In genomic region chr9:102189406-102189805, GRCm38 (mm10) we compare ENCODE assay signal across 8 mouse cellular contexts.
DNase-seq lines count a peak whose midpoint lies in the region; ATAC-seq lines count a peak whose summit lies in the region.

No protein-coding gene starts in this region.

- no peaks in the 10 kb centered on the region for H3K9me3 ChIP-seq in forebrain, embryonic 13.5 days (replicated peaks)
- no peaks in the 10 kb centered on the region for H3K9me3 ChIP-seq in forebrain, embryonic 12.5 days

- H3K4me3 ChIP-seq in forebrain, embryonic 13.5 days = no peak overlapping the region
- H3K4me3 ChIP-seq in forebrain, embryonic 12.5 days (replicated peaks) = no peak overlapping the region

- H3K36me3 ChIP-seq in forebrain, embryonic 13.5 days (ENCODE audit: poor library complexity, severe bottlenecking) = 0 out of 2 replicates have a peak, but pooled peaks cover under 1% of the 10 kb centered on the region
- no peaks in the 10 kb centered on the region for H3K36me3 ChIP-seq in forebrain, embryonic 12.5 days (replicated peaks)

- ATAC-seq in forebrain, embryonic 13.5 days = no peak
- no peak for ATAC-seq in forebrain, embryonic 12.5 days (ENCODE audit: low FRiP score)

- H3K27me3 ChIP-seq in forebrain, embryonic 13.5 days = peaks cover 37% of the 10 kb centered on the region
- H3K27me3 ChIP-seq in forebrain, embryonic 12.5 days = peaks cover 53% of the 10 kb centered on the region

- H3K9ac ChIP-seq in forebrain, embryonic 13.5 days = no peak overlapping the region
- no peak overlapping the region for H3K9ac ChIP-seq in forebrain, embryonic 12.5 days

- peaks cover 50% of the 10 kb centered on the region for H3K4me1 ChIP-seq in forebrain, embryonic 13.5 days
- H3K4me1 ChIP-seq in forebrain, embryonic 12.5 days = peaks cover 44% of the 10 kb centered on the region

- 0 out of 2 replicates have a peak overlapping the region, but pooled peaks have one; percentile 17 for H3K4me2 ChIP-seq in forebrain, embryonic 13.5 days
- H3K4me2 ChIP-seq in forebrain, embryonic 12.5 days = no peak overlapping the region

- H3K27ac ChIP-seq in forebrain, embryonic 13.5 days = no peak overlapping the region; the same call in 1 of the 2 replicates
- no peak overlapping the region for H3K27ac ChIP-seq in forebrain, embryonic 12.5 days

- peak; percentile 37 for DNase-seq in ZHBTc4 (ENCODE audit: low read depth, low spot score)
- DNase-seq in cerebellum, postnatal 4 days (ENCODE audit: low spot score in 2 of 2) = peak; percentile 47 to 85
- peak; percentile 40 to 43 for DNase-seq in kidney, postnatal 25 days
- peak; percentile 45 for DNase-seq in retina, embryonic 14.5 days (ENCODE audit: low spot score)
- no peak for DNase-seq in left cerebral cortex, adult 18-20 months (ENCODE audit: low spot score in 2 of 2)
- DNase-seq in right cerebral cortex, adult 18-20 months = no peak

- 53% methylated on average over 11 of the region's 11 CpGs for WGBS in forebrain, embryonic 13.5 days
- 73% methylated on average over 11 of the region's 11 CpGs for WGBS in forebrain, embryonic 12.5 days

Comparison
In these comparisons a context has a peak if more than half of its experiments do, and no peak if none do; other contexts are left out.
1. DNase-seq: peak in ZHBTc4 (single experiment), cerebellum, postnatal 4 days (2 of 2), kidney, postnatal 25 days (2 of 2) and retina, embryonic 14.5 days (single experiment); none in left cerebral cortex, adult 18-20 months (0 of 2) and right cerebral cortex, adult 18-20 months (single experiment).